Mouse (Mus musculus) liver, embryonic 16.5 days (tissue): ENCODE data around the gene Ube2i. TPM values are rescaled to one million over a fixed set of nuclear protein-coding genes. Genes with fewer than 3 reads are reported as not detected.

Experiments
- microRNA-seq: library from miRNA; unstranded; fragments of <30 nt; microRNA quantifications from one replicate; pipeline ENCODE4, GENCODE M21; 2016
- polyA plus RNA-seq: library from polyadenylated mRNA; unstranded; fragments of >200 nt; fragmentation: Nextera tagmentation; extraction: Ambion mirVana; gene quantifications from 2 replicates; pipeline ENCODE4 v1.2.1, GENCODE M21; 2015

Ube2i gene
- polyA plus RNA-seq, 1 experiment from 2014 or later: 205 TPM

Small RNAs within 50 kb of the gene (microRNA-seq; reads per million reads assigned to microRNA genes)
- gene Mir3547: not detected

Other genes with a start within 250 kb of the Ube2i start
- gene Tmem204, start 191.0 kb downstream of the Ube2i start, polyA plus RNA-seq: 6.2 and 7.3 TPM in 2 replicates
- gene Telo2, start 158.7 kb downstream of the Ube2i start, polyA plus RNA-seq: 12.2 TPM in 2 replicates
- not detected in 2 replicates for gene Ptx4, start 153.9 kb downstream of the Ube2i start, polyA plus RNA-seq
- gene Clcn7, start 141.2 kb downstream of the Ube2i start, polyA plus RNA-seq: 9.9 and 10.3 TPM in 2 replicates
- gene Ccdc154, start 112.2 kb downstream of the Ube2i start, polyA plus RNA-seq: 0.04 TPM in 1 of 2 replicates, not detected in the other
- gene Gm38655, start 99.2 kb downstream of the Ube2i start, polyA plus RNA-seq: not detected in 2 replicates
- gene BC003965, start 90.1 kb downstream of the Ube2i start, polyA plus RNA-seq: 14.2 and 15.1 TPM in 2 replicates
- gene Unkl, start 86.2 kb downstream of the Ube2i start, polyA plus RNA-seq: 6.8 and 7.9 TPM in 2 replicates
- 17.8 and 19.9 TPM in 2 replicates for gene Gnptg, start 34.5 kb downstream of the Ube2i start, polyA plus RNA-seq
- gene Tsr3, start 34.5 kb downstream of the Ube2i start, polyA plus RNA-seq: 14.7 and 15.0 TPM in 2 replicates
- 0.46 and 0.57 TPM in 2 replicates for gene Baiap3, start 18.3 kb downstream of the Ube2i start, polyA plus RNA-seq
- 3.4 and 4.9 TPM in 2 replicates for gene Prss34, start 23.8 kb upstream of the Ube2i start, polyA plus RNA-seq
- gene Prss28, start 34.0 kb upstream of the Ube2i start, polyA plus RNA-seq: not detected in 2 replicates
- not detected in 2 replicates for gene Prss29, start 44.0 kb upstream of the Ube2i start, polyA plus RNA-seq
- not detected in 2 replicates for gene Tpsab1, start 70.9 kb upstream of the Ube2i start, polyA plus RNA-seq
- gene Tpsb2, start 91.7 kb upstream of the Ube2i start, polyA plus RNA-seq: 0.47 and 0.65 TPM in 2 replicates
- gene Tpsg1, start 94.7 kb upstream of the Ube2i start, polyA plus RNA-seq: 0.44 and 0.51 TPM in 2 replicates
- 0.17 and 0.22 TPM in 2 replicates for gene Cacna1h, start 159.2 kb upstream of the Ube2i start, polyA plus RNA-seq
- 0.05 and 0.07 TPM in 2 replicates for gene Tekt4, start 180.0 kb upstream of the Ube2i start, polyA plus RNA-seq
- not detected in 2 replicates for gene Sstr5, start 222.7 kb upstream of the Ube2i start, polyA plus RNA-seq